Mouse (Mus musculus) CD4-positive helper T cell, adult 2 months (primary cell): Measurements from ENCODE around the gene Mrpl35.
A peak's percentile ranks its signal among the peaks of the same experiment; 100 is the strongest.
"Not testable (repeated sequence)": the region's sequence is repeated elsewhere in the genome, so short reads cannot be mapped to it uniquely, and the experiment has no call there.

Experiments
- DNase-seq: peaks from one replicate; pipeline ENCODE4 v3.0.0-alpha.2; 2012; ENCODE audit warnings: low read depth, missing footprints, low spot score

The Mrpl35 gene

GRCm38 (mm10) chr6:71826869-71827268 is at the start of gene Mrpl35:
Mrpl35 (minus strand) TSS chr6:71826969.
- DNase-seq = no peak

DNA sequence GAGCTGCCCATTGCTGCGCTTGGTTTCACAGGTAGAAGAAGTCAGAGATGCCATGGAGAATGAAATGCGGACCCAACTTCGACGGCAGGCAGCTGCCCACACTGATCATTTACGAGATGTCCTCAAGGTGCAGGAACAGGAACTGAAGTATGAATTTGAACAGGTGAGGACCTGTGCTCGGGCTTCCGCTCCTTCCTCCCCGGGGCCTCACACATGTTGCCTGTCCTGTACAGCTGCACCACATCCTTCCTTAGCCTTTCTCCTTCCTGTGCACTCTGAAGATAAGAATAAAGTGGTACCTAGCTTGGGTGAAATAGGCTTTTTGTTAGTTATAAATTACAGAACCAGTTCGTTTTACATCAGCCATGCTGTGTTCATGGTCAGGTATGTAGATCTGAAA is 44.6 kb upstream of the Mrpl35 start:
- DNase-seq = peak; percentile 28

DNA sequence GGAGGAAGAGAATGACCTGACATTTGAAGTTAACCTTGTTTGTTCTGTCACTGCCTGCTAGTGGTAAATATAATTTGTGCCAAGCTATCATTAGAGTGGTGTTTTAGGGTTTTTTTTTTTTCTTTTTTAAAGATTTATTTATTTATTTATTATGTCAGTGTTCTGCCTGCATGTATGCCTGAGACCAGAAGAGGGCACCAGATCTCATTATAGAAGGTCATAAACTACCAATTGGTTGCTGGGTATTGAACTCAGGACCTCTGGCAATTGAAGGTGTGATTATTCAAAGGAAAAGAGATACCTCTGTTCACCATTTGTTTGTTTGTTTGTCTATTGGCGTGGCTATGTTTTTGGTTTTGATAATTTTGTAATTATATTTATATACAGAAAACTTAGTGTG is 42.0 kb upstream of the Mrpl35 start:
- peak; percentile 49 for DNase-seq

DNA sequence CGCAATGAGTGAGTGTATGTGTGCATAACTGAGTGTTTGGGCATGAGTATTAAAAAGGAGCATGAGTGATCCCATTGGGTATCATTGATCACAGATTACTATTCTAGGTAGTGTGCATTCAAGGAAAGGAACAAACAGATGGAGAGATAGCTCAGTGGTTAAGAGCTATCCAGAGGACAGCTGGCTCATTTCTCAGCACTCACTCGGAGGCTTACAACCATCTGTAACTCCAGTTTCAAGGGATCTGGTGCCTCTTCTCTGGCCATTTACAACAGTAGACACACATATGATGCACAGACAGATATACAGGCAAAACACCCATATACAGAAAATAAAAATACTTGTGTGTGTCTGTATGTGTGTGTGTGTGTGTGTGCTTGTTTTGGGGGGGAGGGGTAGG is 41.0 kb upstream of the Mrpl35 start:
- no peak for DNase-seq

DNA sequence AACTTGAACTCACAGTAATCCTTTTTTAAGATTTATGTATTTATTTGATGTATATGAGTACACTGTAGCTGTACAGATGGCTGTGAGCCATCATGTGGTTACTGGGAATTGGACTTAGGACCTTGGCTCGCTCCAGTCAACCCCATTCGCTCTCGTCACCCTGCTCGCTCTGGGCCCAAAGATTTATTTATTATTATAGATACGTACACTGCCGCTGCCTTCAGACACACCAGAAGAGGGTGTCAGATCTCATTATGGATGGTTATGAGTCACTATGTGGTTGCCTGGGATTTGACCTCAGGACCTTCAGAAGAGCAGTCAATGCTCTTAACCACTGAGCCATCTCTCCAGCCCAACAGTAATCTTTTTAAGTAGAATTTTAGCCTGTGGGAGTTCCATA is 20.1 kb upstream of the Mrpl35 start:
- not testable (repeated sequence) for DNase-seq

DNA sequence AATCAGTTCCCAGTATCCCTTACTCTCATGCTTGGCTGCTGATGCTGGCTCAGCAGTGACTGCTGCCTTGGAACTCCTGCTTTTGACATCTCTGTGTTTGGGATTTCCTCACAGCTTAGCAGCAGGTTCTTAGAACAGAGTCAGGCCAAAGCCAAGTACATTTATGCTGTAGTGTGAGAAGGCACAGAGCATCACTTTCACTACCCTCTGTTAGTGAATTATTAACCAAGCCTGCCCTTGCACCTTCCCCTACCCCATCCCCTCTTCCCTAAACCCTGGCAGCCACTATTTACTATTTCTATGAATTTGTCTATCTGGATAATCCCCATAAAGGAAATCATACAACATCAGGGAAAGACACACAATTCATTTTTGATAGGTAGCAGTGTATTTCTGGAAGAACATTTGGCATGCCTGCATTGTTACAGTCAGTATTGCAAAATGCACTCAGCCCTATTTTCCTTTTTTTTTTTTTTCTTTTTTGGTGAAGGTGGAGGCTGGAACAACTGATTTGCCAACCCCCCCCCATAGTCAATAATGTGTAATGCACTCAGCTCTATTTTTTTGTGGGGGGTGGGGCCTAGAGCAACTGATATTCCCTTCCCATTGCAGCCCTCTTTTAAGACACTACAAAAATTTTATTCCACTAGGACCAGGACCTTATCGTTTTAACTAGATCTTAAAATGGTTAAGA is 14.0 kb upstream of the Mrpl35 start:
- no peak for DNase-seq

DNA sequence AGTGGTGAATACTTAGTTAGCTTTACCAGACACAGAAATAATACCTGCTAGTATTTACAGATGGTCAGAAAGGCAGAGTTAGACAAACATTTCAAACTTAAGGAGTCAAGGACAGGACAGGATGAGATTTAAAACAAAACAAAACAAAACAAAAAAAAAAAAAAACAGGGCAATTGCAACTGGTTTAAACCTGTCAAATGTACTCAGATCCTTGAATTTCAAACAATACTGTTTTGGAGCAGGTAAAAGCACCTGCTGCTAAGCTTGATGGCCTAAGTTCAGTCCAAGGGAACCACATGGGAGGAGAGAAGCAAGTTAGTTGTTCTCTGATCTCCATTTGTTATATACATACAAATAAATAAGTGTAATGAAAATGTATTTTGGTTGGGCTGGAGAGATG is 13.0 kb upstream of the Mrpl35 start:
- no peak for DNase-seq

DNA sequence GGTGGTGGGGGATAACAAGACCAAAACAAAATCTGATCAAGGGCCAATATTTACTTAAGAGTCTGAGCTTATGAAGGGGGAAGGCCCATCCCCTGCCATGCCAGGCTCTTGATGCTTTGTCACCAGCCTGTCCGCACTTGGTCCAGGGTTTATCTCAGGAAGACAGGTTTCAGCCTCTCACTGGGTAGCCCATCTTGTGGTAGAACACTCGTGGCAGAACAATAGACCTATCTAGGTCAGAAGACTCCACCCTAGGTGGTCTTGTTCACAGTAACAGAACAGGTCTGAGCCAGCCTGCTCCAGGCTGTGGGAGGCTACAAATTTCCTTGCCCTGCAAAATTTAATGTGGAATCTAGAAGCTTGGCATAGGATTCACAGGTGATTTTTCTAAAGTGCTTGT is 10.0 kb upstream of the Mrpl35 start:
- DNase-seq = no peak

GRCm38 (mm10) chr6:71831581-71831960 is 4.8 kb upstream of the Mrpl35 start:
- DNase-seq = peak; percentile 97

- peak; percentile 96 for DNase-seq
These were observed 4.2 kb upstream of the Mrpl35 start, which contains the start of gene Immt for GRCm38 (mm10) chr6:71830690-71831580. Immt (plus strand) TSS chr6:71831331.

- DNase-seq = no peak
These were observed 3.0 kb upstream of the Mrpl35 start for GRCm38 (mm10) chr6:71829768-71830167.

DNA sequence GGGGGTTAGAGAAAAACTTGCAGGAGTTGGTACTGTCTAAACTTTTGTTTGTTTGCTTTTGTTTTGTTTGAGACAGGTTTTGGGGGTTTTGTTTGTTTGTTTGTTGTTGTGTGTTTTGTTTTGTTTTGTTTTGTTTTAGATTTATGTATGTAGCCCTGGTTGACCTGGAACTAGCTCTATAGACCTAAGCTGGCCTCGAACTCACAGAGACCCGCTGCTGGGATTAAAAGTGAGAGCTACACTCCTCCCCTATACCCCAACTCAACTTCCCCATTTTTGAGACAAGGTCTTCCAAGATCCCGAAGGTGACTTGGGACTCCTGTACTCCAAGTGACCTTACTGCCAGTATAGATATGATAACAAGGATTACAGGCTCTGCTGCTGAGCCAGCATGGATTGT is 2.8 kb downstream of the Mrpl35 start:
- no peak for DNase-seq

GRCm38 (mm10) chr6:71823488-71823887 is 3.3 kb downstream of the Mrpl35 start:
- peak; percentile 92 for DNase-seq

DNA sequence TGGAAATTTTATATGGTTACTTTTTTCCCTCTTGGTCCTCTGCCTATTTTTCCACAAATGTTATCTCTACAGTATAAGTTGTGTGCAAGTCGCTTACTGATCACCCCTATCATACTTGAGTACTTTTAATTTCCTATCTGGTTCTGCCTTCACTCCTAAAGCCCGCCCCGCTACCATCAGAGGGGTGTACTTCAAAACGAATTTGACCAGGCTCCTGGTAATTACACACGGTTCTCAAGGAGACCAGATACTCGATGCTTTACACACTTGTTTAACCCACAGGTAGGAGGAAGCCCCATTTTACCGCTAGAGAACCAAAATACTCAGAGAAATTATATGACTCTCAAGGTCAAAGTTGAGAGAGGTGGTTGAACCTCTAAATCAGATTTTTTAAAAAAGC is 3.7 kb downstream of the Mrpl35 start:
- no peak for DNase-seq

- DNase-seq = no peak
These were observed 6.9 kb downstream of the Mrpl35 start for GRCm38 (mm10) chr6:71819764-71820292.

DNA sequence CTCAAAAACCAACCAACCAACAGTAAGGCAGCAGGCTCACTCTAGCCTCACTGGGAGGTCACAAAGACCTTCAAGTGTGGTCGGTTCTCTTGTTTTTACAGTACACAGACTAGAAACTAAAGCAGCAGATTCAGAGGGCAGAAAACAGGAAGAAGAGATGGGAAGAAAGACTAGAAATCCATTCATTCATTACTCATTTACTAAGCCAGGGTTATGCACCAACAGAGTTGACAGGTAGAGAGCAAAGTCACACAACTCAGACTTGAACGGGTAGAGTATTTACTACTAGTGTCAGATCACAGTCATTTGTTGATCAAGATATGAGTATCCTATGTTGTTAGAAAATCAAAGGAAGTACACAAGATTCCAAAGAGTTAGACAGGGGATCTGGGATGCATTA is 13.9 kb downstream of the Mrpl35 start:
- no peak for DNase-seq

- DNase-seq = no peak
These were observed 16.9 kb downstream of the Mrpl35 start for GRCm38 (mm10) chr6:71809890-71810289.

DNA sequence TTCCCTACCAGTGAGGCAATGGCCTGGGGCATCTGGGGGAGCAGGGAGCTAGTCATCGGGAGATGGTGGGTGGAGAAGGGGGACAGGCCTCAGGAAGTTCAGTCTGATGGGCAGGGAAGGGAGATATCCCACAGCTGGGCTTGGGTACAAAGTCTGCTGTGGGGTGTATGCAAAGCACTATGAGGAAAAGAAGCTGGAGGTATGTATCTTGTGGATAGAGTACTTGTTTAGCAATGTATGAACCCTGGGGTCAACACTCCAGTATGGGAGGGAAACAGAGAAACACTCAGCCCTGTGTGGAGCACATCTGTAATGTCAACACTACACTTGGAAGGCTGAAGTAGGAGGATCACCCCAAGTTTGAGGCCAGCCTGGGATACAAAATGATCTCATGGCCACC is 20.1 kb downstream of the Mrpl35 start:
- DNase-seq = no peak

DNA sequence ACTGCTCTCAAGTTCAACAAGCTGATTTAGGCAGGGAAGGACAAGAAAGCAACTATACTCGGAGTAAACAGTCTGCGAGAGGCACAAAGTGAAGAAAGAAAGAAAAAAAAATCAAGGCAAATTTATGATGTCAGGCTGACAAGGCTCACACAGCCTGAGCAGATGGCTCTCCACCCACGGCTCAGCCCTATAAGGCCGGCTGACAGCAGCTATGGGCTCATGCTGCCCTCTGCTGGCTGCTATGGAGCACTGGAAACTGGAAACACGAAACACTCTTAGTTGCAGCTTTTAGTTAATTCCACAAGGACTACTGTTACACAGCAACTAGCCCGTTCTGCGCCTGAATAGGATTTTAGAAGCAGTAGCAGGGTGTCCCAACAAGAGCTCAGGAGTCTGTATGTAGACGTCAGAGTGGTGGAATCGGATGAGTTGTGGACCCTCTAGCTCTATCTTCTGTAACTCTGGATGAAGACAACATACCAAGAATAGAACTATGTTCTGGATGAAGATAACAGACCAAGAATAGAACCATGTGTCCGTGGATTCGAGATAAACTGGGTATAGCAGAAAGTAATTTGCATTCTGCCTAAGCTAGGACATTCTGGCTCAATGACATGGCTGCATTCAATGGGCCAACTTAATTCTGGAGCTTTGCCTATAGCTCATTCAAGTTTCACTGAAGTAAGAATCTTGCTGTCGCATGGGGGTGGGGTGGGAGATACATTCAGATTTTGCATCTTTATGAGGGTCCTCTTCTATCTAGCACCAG is 22.5 kb downstream of the Mrpl35 start:
- DNase-seq = peak; percentile 77

GRCm38 (mm10) chr6:71803609-71804008 is 23.2 kb downstream of the Mrpl35 start:
- no peak for DNase-seq

DNA sequence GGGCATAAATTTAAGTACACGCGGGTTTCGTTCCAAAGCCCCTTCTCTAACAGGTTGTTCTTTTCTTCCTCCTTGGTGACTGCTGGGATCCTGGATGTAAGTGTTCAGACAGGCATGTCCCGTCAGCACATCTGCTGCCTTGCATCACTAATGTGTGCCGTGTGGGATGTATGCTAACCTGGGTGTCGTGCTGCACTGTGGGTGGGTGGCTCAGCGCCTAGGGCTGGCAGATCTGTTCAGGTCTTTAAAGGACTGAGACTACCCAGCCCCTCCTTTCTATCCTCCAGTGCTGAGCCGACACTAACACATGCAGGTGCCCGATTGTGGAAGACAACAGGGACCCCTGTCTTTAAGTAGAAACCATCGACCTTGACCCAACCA is 25.1 kb downstream of the Mrpl35 start:
- no peak for DNase-seq
